Mouse (Mus musculus): ENCODE data around the gene Sos1.

Sos1 gene

DNA sequence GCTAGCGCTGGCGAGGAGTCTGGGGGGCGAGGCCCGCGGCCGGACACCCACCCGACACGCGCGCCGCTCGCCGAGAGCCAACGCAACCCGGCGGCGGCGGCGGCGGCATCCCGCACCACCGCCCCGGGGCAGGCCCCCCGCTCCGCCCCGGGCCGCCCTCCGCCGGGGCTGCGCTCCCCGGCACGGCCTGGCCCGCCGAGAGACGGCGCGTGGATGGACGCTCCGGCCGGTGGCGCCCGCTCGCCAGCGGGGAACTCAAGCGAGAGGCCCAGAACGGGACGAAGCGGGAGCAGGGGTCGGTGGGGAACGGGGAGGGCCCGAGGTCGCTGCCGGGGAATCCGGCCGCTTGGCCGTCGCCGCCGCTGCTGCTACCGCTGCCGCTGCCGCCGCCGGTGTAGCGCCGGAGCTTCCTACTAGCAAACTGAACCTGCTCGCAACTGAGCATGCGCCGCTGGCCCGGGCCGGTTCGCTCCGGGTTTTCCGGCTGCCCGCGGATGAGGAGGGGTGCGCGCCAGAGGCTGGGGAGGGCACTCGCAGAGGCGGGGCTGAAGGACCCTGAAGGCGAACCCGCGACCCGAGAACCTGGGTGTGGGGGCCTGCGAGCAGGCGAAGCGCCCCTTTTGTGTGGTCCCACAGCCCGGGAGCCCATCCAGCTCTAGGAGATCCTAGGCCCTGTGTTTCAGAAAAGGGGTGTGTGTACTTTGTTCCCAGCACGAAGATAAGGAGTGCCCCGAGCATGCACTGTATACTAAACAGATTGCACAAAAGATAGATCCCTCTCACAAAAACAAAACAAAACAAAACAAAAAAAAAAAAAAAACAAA, at the start of gene Sos1:
Gene Sos1 (minus strand): TSS at position 423 of the 824 bp plus-strand sequence.
- DNase-seq (ENCODE audit: low spot score): peak; percentile 85

DNA sequence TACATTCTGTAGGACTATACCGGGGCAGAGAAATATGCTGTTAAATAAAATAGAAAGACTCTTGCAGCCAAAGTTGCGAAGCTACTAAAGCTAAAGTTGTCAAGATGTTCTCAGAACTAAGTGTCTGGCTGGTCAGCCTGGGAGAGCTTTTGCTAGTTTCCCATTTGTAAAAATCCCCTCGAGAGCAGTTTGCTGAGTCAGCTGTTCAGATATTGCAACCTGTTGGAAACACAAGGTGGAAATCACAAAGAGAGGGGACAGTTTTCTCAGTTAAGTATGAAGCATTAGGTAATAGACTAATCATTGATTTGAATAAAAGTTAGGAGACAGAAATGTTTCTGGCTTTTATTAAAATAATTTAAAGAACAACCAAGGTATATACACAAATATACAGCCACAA, 43.0 kb upstream of the Sos1 start:
- no peak for DNase-seq (ENCODE audit: low spot score)

DNA sequence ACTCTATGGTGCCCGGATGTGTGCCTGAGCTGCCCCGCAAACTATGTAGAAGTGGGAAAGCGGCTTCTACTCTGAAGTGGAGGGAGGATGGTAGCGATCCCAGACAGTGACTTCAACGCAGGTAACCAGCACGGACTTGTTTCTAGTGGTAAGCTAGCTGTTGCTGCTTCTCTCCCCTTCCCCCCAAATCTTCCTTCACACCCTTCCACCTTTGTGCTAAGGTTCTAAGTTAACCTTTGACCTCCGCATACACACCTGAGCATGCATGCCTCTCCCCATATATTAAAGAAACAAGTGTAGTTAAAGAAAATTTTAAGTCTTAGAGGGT, 41.9 kb upstream of the Sos1 start:
- DNase-seq (ENCODE audit: low spot score): no peak

DNA sequence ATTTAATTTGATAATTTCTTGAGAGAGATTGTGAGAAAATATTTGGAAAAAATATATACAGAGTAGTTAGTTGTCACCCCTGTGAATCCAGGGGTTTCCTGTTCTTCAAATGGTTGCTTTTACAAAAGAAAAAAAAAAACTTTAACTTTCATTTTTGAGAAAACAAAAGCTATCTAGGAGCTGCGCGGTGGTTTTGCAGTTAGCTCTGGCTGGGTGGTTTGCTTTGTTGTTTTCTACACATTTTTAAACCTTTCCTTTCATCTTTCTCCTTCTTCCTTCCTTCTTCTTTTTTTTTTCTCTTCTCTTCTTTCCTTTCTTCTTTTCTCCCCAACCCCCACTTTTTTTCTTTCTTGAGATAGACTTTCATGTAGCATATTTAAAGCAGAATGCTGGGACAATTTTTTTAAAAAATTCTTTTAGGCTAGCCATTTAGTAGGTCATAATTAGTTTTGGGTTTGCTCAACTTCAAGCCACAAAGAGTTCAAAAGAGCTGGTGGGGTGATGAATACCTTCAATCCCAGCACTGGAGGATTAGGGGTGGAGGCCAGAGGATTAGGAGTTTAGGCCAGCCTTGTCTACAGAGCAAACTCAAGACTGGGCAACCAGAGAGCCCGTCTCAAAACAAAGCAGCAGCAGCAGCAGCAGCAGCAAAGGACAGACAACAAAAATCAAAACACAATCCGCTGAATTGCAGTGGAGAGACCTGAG, 41.4 kb upstream of the Sos1 start:
- no peak for DNase-seq (ENCODE audit: low spot score)

DNA sequence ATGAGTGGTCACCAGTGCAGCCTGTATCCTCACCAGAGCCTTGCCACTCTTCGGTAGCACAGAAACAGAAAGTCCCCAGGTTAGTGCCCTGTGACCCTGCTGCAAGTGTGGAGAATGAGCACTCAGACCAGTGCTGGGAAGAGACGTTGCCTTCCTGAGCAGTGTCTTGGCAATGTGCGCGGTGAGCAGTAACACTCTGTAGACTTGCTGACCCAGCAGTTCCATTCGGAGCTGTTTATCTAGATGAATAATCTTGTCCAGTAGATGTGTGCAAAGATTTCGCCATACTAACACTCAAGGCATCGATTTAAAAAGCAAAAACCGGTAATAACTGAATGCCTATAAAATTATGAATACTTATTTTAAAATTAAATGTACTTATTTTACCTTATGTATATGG, 40.3 kb upstream of the Sos1 start:
- DNase-seq (ENCODE audit: low spot score): no peak

DNA sequence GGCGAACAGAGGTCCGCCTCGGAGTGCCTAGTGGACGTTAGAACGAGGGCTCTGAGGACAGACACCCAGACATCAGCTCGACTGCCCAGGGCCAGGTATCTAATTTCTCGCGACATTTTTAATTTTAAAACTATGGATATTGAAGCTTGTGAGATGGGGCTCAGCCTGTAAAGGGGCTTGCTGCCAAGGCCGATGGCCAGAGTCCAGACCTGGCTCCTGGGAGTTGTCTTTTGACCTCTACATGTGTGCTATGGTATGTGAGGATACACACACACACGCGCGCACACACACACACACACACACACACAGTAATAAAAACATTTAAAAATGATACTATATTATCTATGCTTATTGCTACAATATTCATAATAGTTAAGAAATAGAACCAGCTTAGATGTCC, 38.6 kb upstream of the Sos1 start:
- no peak for DNase-seq (ENCODE audit: low spot score)

DNA sequence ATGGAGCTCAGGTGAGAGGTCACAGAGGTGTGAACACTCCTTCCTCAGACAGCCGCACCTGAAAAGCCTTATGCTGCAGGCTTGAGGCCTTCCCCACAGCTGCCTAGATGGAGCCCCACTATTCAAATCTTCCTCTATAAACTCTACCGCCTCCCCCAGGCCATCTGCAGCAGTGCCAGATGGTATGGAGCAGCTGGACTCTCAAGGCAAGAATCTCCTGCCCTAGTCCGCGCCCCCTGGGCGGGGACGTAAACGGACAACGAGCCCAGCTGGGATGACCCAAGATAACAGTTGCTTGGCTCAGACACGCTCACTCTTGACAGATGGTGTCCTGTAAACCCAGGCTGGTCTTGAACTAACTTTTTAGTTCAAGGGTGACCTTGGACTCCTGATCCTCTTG, 37.0 kb upstream of the Sos1 start:
- no peak for DNase-seq (ENCODE audit: low spot score)

DNA sequence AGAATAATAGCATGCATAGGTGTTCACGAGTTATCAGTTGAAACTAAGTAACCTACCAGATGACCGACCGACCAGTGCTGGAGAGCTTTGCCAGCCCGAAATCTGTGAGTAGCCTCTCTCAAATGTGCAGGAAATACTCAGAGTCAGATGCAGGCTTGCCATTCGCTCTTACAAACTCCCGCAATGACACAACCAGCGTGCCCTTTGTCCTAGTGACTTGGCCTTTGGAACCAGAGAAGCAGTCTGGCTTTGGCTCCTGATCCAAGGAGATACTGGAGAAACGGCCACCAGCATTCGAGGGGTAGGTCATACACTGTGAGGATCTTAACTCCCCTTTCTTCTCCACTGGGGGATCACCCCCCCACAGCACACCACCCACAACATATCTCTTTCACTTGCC, 35.7 kb upstream of the Sos1 start:
- no peak for DNase-seq (ENCODE audit: low spot score)

DNA sequence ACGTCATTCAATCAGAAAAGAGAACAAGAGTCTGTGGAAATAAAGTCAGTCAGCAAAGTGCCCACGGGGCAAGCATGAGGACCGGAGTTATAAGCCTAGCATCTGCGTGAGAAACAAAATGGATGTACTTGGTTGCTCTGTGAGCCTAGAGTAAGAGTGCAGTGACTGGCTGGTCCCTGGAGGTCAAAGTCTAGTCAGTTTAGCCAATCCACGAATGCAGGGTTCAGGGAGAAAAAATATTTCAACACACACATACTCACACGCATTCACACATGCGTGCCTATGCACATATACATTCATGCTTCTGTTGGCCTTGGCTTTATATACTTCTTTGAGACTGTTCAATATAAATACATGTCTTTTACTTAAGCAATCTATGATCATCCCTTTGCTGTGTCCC, 35.3 kb upstream of the Sos1 start:
- no peak for DNase-seq (ENCODE audit: low spot score)

DNA sequence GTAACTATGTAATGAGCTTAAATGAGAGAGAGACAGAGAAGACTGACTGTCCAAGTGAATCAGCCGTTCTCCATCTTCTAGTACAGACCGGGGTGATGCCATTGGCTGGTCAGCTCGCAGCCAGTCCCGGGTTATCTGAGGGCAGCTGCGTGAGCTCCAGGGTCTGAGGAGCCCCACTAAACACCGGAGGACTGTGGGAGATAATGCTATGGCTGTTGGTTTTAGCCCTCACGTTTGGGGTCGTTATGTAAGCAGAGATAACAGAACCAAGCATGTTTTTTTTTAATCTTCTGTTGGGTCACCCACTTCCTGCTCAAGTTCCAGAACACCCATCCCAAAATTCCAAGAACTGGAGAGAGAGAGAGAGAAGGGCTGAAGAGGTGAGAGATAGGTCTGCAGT, 33.5 kb upstream of the Sos1 start:
- DNase-seq (ENCODE audit: low spot score): no peak

DNA sequence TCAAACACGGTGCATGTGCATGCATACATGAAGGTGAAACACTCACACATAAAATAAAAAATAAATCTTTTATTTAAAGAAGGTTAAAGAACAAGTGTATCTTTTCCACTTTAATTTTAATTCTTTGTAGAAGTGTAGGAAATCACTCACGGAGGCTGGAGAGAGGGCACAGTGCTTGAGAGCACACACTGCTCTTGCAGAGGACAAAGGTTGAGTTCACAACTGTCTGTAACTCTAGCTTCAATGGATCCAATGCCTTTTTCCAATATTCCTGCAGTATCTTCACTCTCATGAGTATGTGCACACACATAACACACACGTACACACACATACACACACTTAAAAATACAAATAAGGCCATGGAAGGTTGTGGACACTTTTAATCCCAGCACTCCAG, 30.2 kb upstream of the Sos1 start:
- no peak for DNase-seq (ENCODE audit: low spot score)

DNA sequence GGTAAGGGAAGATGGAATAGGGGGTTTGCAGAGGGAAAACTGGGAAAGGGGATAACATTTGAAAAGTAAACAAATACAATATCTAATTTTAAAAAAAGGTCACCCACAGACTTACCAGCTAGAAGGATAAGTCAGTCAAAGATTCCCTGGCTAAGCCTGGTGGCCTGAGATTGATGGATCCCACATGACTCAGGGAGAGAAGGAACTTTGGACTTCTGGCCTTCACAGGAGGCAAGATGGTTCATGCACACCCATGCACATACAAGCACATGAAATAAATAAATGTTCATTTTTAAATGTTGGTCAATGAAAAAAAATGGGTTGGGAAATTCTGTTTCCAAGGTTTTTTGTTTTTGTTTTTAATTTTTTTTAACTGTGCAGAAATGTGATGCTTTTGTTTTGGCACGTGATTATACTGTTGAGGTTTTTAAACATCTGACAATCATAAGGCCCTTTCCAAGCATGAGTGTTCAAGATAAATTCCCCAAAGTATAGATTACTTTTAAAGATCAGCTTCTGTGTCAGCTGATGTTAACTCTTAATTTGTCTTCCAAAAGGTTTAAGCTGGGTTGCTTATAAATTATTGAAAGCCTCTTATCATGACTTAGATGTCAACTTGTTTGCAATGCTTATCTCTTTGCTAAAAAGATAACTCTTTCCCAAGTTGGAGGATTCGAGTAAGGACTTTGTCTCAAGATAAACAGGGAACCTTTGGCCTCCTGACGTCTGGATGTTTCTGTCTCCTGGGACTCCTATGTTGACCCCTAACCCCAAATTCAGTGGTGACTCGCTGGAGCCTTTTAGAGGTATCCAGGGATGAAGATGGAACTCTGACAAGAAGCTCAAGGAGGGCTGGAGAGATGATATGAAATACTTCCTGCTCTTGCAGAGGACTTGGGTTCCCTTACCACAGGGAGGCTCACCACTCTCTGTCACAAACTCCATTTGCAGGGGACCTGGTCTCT, 29.5 kb upstream of the Sos1 start:
- DNase-seq (ENCODE audit: low spot score): no peak

DNA sequence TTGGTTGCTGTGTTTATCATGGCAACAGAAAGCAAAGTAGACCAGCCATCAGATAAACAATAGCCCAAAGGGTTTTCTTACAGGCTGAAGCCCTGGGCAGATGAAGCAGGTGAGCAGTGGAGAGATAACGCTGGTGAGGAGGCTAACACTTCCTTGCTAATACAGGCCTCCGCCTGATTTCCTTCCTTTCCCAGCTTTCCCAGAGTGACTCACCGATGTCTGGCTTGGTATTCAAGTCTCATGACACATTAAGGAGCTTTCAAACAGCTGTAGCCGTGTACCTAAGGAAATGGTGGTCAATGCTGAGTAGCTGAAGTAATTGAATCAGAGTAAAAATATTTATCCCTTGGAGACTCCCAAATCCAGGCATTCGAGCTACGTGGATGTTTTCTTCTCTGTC, 25.5 kb upstream of the Sos1 start:
- DNase-seq (ENCODE audit: low spot score): no peak

DNA sequence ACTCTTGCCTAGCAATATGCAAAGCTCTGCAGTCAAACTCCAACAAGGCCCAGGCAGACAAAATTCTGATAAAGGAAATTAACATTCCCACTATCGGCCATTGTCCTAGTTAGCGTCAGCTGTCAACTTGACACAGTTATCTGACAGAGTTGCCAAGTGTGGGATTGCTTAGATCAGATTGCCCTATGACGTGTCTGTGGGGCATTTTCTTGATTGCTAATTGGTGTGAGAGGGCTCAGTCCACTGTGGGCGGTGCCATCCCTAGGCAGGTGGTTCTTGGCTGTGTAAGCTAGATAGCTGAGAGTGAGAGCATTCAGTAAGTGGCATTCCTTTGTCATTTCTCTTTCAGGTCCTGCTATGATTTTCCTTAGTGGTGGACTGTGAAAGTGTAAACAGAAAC, 25.1 kb upstream of the Sos1 start:
- DNase-seq (ENCODE audit: low spot score): no peak

DNA sequence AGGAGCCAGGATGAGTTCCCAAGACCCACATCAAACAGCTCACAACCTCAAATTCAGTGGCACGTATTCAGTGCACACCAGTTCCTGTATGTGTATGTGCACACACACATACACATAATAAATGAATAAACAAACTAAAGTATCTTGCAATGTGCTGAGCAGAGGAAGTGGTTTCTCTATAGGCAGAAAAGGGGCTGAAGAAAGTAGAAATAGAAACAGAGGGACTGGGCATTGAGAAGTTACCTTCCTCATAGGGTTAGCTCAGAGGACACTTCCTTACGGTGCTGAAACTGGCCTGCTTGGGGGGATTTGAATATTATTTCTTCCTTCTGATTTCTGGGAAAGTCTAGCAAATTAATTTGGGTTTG, 21.5 kb upstream of the Sos1 start:
- DNase-seq (ENCODE audit: low spot score): no peak

DNA sequence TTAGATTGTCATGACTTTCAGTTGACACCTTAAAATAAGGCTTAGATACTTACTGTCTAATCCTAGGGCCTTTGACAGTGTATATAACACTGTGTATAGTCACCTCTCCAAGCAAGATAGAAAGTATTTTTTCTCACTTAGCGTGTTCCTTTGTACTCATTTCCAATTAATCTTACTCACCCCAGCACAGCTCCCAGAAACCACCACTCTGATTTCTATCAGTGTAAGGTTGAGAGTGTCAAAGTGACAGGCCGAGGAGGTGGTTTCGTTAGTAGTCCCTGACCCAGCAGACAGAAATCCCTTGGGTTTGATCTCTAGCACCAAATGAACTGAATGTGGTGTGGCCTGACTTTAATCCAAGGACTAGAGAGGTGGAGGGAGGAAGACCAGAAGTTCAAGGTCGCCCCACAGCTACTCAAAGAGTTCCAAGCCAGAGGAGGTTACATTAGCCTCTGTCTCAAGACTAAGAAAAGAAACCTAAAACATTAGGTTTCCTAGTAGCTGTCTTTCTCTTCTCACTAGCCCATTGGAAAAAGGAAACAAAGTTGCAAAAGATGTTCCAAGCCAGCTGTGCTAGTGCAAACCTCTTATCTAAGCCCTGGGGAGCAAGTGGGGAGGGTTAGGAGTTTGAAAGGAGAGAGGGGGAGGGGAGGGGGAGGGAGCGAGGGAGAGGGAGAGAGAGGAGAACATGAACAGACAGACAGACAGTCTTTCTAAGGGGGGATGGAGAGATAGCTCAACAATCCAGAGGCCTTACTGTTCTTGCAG, 21.0 kb upstream of the Sos1 start:
- no peak for DNase-seq (ENCODE audit: low spot score)

DNA sequence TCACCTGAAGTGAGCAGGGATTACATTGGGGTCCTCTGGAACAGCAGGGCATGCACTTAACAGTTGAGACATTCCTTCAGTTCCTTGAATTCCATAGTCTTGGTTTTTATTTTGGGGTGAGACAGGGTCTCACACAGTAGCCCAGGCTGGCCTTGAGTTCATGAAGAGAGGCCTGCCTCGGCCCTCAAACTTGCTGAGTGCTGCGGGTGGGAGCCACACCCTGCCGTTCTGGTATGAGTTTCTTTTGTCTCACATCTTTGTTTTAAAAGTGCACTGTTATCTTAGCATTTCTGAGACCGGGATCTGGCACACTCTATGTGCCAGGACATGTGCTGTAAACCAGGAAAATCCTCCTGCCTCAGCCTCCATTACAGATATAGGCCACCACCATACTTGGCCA, 19.8 kb upstream of the Sos1 start:
- no peak for DNase-seq (ENCODE audit: low spot score)

DNA sequence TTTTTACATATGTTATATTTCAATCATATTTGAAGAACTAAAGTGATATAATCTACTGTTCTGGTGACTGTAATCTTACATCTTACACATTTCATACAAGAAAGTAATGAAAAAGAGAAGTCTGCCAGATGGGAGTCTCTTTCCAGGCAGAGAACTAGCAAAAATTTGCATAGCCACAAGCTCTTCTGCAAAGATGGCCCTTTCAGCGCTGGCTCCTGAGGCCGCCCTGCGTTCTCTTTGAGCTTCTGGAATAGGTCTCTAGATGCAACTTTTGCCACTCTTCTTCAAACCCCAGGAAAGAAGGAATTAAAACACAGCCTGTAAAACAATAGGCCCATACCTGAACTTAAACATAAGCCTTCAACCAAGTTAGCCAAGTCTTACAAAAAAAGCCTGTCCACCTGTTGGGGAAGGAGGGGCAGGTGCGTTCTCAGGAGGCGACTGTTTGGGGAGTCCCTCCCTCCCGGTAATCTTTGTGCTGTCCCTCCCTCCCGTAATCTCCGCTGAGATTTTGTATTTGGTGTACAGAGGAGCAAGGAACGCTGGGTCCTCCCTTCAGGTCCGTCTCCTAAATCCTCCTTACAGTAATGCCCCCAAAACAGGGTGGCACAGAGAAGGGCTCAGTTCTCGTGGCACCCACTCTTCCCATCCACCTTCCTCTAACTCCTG, 18.5 kb upstream of the Sos1 start:
- DNase-seq (ENCODE audit: low spot score): no peak

DNA sequence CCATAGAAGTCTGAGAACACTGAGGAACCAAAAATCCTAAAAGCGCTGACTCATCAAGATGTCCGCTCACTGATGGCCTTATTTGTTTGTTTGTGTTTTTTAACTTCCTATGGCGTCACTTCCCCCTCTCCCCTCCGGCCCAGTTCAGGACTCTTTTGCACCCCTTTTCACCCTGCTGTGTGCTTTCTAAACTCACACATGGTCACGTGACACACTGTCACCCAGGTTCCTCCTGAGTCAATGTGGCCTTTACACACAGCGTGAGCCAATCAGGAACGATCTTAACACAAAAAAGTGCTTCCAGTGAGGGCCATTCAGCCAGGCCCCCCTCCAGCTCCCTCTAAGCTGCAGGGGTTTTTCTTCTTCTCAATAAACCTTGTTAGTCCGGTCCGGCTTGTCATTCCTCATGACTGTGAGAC, 16.9 kb upstream of the Sos1 start:
- no peak for DNase-seq (ENCODE audit: low spot score)

DNA sequence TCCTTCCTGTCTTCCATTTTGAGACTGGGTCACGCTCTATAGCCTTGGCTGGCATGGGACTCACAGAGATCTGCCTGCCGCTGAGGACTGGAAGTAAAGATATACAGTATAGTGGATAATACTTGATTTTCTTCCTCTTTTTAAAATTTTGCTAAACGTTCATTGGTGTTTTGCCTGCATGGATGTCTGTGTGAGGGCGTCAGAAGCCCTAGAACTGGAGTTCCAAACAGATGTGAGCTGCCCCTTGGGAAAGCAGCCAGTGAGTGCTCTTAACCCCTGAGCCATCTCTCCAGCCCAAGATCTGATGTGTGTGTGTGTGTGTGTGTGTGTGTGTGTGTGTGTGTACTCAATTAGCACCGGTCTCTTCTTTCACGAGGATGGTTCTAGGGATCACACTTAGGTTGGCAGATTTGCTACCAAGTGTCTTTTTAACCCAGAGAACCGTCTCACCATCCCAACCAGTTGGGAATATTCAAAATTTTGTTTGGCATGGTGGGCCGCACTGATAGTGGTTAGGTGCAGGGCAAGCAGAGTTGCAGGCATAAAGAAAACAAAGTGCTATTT, 16.4 kb upstream of the Sos1 start:
- no peak for DNase-seq (ENCODE audit: low spot score)

DNA sequence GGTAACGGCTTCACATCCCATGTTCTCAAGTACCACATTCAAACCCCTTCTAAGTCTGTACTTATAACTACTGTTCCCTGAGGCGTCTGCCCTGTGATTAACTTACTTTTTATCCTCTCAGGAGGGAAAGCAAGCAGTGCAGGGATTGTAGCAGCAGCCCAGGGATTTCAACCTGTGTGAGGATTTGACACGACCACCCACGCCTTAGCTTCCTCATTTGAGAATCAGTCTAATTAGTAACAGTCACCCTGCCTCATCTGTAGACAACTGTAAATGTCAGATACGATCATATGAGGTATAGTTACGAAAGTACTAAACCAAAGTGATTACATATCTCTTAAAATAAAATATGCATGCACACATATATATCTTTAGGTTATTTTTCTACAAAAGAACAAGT, 15.9 kb upstream of the Sos1 start:
- DNase-seq (ENCODE audit: low spot score): no peak

All from left cerebral cortex, adult 11 months (tissue).